Mouse (Mus musculus): Measurements from ENCODE around the gene Lrrc32.

- TF ChIP-seq CTCF (IDR thresholded peaks at IDR 0.05; ENCODE audit: control insufficient read depth, insufficient read depth, low read length) (no peak), POLR2A (IDR thresholded peaks at IDR 0.05; ENCODE audit: borderline replicate concordance, control insufficient read depth, low read depth, low read length) (no peak)
Measured at GRCm38 (mm10) chr7:98439956-98440466, 49.1 kb upstream of the Lrrc32 start, which contains the start of gene Gucy2d.

All from bone marrow, adult 2 months (tissue).